Comparison of ENCODE assay signal across 8 mouse cellular contexts in genomic region chr10:117435734-117436121, GRCm38 (mm10). TPM values are rescaled to one million over a fixed set of nuclear protein-coding genes. Genes with fewer than 3 reads are reported as not detected.
DNase-seq lines count a peak whose midpoint lies in the region; ATAC-seq lines count a peak whose summit lies in the region.

No protein-coding gene starts in this region.

- peaks cover 10% of the 10 kb centered on the region; the same call in 1 of the 2 replicates for H3K27me3 ChIP-seq in heart, embryonic 12.5 days (replicated peaks)
- peaks cover 24% of the 10 kb centered on the region for H3K27me3 ChIP-seq in limb, embryonic 13.5 days
- no peaks in the 10 kb centered on the region for H3K27me3 ChIP-seq in stomach, embryonic 16.5 days (ENCODE audit: control insufficient read depth, insufficient read depth, low read length)

- H3K36me3 ChIP-seq in heart, embryonic 12.5 days: no peaks in the 10 kb centered on the region
- no peaks in the 10 kb centered on the region for H3K36me3 ChIP-seq in limb, embryonic 13.5 days
- H3K36me3 ChIP-seq in stomach, embryonic 16.5 days (ENCODE audit: control insufficient read depth, insufficient read depth, low read length): no peaks in the 10 kb centered on the region

- H3K27ac ChIP-seq in heart, embryonic 12.5 days (ENCODE audit: poor library complexity, severe bottlenecking): no peak overlapping the region
- no peak overlapping the region for H3K27ac ChIP-seq in limb, embryonic 13.5 days
- no peak overlapping the region for H3K27ac ChIP-seq in stomach, embryonic 16.5 days (ENCODE audit: low read length)

- WGBS in heart, embryonic 12.5 days: 41% methylated on average over 12 of the region's 12 CpGs
- 47% methylated on average over 12 of the region's 12 CpGs for WGBS in limb, embryonic 13.5 days
- 35% methylated on average over 12 of the region's 12 CpGs for WGBS in stomach, embryonic 16.5 days

- H3K4me2 ChIP-seq in heart, embryonic 12.5 days: peak overlapping the region; percentile 65
- peak overlapping the region; percentile 61 for H3K4me2 ChIP-seq in limb, embryonic 13.5 days (replicated peaks)
- H3K4me2 ChIP-seq in stomach, embryonic 16.5 days (ENCODE audit: low read depth, low read length): peak overlapping the region; percentile 75

- H3K9ac ChIP-seq in heart, embryonic 12.5 days: no peak overlapping the region
- H3K9ac ChIP-seq in limb, embryonic 13.5 days: no peak overlapping the region
- peak overlapping the region; percentile 54; the same call in 1 of the 2 replicates for H3K9ac ChIP-seq in stomach, embryonic 16.5 days (ENCODE audit: low read length)

- no peak; the same call in 1 of the 2 replicates for ATAC-seq in heart, embryonic 12.5 days (ENCODE audit: insufficient number of reproducible peaks, low FRiP score)
- 0 out of 2 replicates have a peak, but pooled peaks have one; percentile 6 for ATAC-seq in limb, embryonic 13.5 days (ENCODE audit: low FRiP score, low read depth)
- ATAC-seq in stomach, embryonic 16.5 days (ENCODE audit: insufficient read depth, low FRiP score): peak; percentile 15; the same call in 1 of the 2 replicates

- DNase-seq in heart, adult 8-10 months (ENCODE audit: low spot score): no peak
- peak; percentile 28 for DNase-seq in right cerebral cortex, postnatal 4 days
- DNase-seq in right cerebral cortex, adult 2 months (ENCODE audit: low spot score in 2 of 2): no peak
- DNase-seq in cerebellum, postnatal 4 days (ENCODE audit: low spot score in 2 of 2): no peak
- no peak for DNase-seq in cerebellum, adult 8-10 months

- peaks cover 4% of the 10 kb centered on the region; the same call in 1 of the 2 replicates for H3K4me1 ChIP-seq in heart, embryonic 12.5 days (replicated peaks)
- H3K4me1 ChIP-seq in limb, embryonic 13.5 days: peaks cover 31% of the 10 kb centered on the region
- H3K4me1 ChIP-seq in stomach, embryonic 16.5 days (ENCODE audit: control insufficient read depth, insufficient read depth, low read length): peaks cover 10% of the 10 kb centered on the region

- no peaks in the 10 kb centered on the region for H3K9me3 ChIP-seq in heart, embryonic 12.5 days (replicated peaks)
- H3K9me3 ChIP-seq in limb, embryonic 13.5 days: no peaks in the 10 kb centered on the region; the same call in 1 of the 2 replicates
- no peaks in the 10 kb centered on the region for H3K9me3 ChIP-seq in stomach, embryonic 16.5 days (replicated peaks; ENCODE audit: control insufficient read depth, low read length)

- H3K4me3 ChIP-seq in heart, embryonic 12.5 days: no peak overlapping the region
- H3K4me3 ChIP-seq in limb, embryonic 13.5 days: 0 out of 2 replicates have a peak overlapping the region, but pooled peaks have one; percentile 26
- peak overlapping the region; percentile 36 for H3K4me3 ChIP-seq in stomach, embryonic 16.5 days (replicated peaks; ENCODE audit: low read length)

RNA-seq across cellular contexts. Expression of gene Cpsf6, which starts 55.9 kb away (rescaled TPM):
- polyA plus RNA-seq in heart, embryonic 12.5 days (2016; fragmentation: Nextera tagmentation; extraction: Ambion mirVana): 120 TPM in 2 replicates
- total RNA-seq in heart, adult 8-10 months (2022): 10 to 100 TPM; 27.3 to 31.2 (median 30.1) TPM
- 178 and 191 TPM in 2 replicates for polyA plus RNA-seq in limb, embryonic 13.5 days (2015; fragmentation: Nextera tagmentation; extraction: Ambion mirVana)
- 121 and 123 TPM in 2 replicates for polyA plus RNA-seq in stomach, embryonic 16.5 days (2015; fragmentation: Nextera tagmentation; extraction: Ambion mirVana)
